Mouse (Mus musculus): ENCODE results near the gene Akap5. TPM values are rescaled to one million over a fixed set of nuclear protein-coding genes. Genes with fewer than 3 reads are reported as not detected.

The Akap5 gene
- polyA plus RNA-seq (2017; shearing (Covaris generic)) = 1 to 10 TPM; 1.3 to 1.5 TPM

GRCm38 (mm10) chr12:76324679-76325431, at the start of gene Akap5:
Akap5 (plus strand) TSS chr12:76324891.

GRCm38 (mm10) chr12:76369206-76369977, 44.7 kb downstream of the Akap5 start, which contains the start of gene Zbtb25:
Zbtb25 (minus strand) TSS chr12:76369602.

DNA sequence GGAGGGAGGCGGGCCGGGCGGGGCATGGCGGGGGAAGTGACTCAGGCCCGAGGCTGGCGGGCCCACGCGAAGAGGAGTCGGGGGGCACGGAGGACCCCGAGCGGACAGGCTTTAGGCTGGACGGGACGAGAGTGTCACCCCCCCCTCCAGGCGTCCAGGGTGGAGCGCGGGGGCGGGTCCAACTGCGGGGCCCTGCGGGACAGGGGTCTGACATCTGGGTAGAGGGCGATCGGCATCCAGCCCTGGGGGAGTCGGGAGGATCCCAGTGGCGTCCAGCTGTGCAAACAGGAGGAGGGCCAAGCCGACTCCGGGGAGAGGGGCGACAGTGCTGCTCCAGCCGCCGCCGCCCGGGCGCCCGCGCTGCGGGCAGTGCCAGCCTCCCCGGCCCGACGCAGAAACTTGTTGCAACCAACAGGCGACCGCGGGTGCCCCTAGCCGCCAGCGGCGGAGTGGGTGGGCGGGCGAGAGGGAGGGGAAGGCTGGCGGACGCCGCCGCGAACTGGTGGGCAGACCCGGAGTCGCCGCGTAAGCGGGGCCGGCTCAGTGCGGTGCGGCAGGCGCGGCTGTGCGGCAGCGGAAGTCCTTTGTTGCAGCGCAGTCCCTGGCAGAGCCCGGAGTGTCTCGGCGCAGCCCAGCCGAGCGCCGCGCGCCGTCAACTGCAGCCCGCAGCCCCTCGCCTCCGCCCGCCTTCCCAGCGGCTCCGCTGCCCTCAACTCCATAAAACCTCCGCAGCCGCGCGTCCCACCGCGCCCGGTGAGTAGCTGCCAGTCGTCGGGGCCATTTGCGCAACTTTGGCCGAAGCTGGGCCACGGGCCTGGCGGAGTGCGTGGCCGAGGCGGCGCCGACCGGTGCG, 45.5 kb downstream of the Akap5 start, which contains the start of gene Zbtb1:
TSS of gene Zbtb1 (plus strand) at position 289 of the 853 bp plus-strand sequence.

Other genes with a start within 250 kb of the Akap5 start
- gene Esr2, start 147.6 kb upstream of the Akap5 start, polyA plus RNA-seq (2017; shearing (Covaris generic)) = under 1 TPM; 0.07 to 0.38 TPM
- gene Tex21, start 78.1 kb upstream of the Akap5 start, polyA plus RNA-seq (2017; shearing (Covaris generic)) = under 1 TPM in 1 of 2 experiments, not detected in 1; 0.16 TPM
- gene Mthfd1, start 69.6 kb upstream of the Akap5 start, polyA plus RNA-seq (2017; shearing (Covaris generic)) = 10 to 100 TPM; 45.9 to 59.4 TPM
- gene Zbtb25, start 44.7 kb downstream of the Akap5 start, polyA plus RNA-seq (2017; shearing (Covaris generic)) = 10 to 100 TPM; 64.8 to 71.8 TPM
- 10 to 100 TPM; 21.0 to 28.1 TPM for gene Zbtb1, start 45.4 kb downstream of the Akap5 start, polyA plus RNA-seq (2017; shearing (Covaris generic))
- gene Hspa2, start 79.3 kb downstream of the Akap5 start, polyA plus RNA-seq (2017; shearing (Covaris generic)) = 1 to 10 TPM; 2.4 to 3.5 TPM
- gene Ppp1r36, start 92.6 kb downstream of the Akap5 start, polyA plus RNA-seq (2017; shearing (Covaris generic)) = not detected
- gene Plekhg3, start 206.0 kb downstream of the Akap5 start, polyA plus RNA-seq (2017; shearing (Covaris generic)) = 1 to 10 TPM; 2.6 to 6.6 TPM

Data from inflammation-experienced regulatory T-cells (primary cell).